Mouse (Mus musculus) MEL (cell line): ENCODE results near the gene Ipcef1. TPM values are rescaled to one million over a fixed set of nuclear protein-coding genes. Genes with fewer than 3 reads are reported as not detected.

Experiments used
- DNase-seq: peaks from one replicate; pipeline ENCODE4 v3.0.0; 2011; ENCODE audit warnings: low read depth, low spot score
- H3K27ac ChIP-seq: 2 replicates; pipeline ENCODE4 v1.5.1; 2012; ENCODE audit warnings: low read depth, mild to moderate bottlenecking, control low read depth, low read length, moderate library complexity; ENCODE audit not compliant: control insufficient read depth
- H3K27me3 ChIP-seq, 2 experiments: fragments of 150-350 bp in 1 of 2; sonication (generic) in 1 of 2; 2 replicates each; pipeline ENCODE4 v1.6.1; 2012; ENCODE audit warnings: low read length in 2 of 2, mild to moderate bottlenecking in 2 of 2, improper control_type of control experiment in 1 of 2, moderate library complexity in 1 of 2; ENCODE audit not compliant: insufficient read depth in 2 of 2, control insufficient read depth in 1 of 2
- H3K36me3 ChIP-seq, 2 experiments: 2 replicates each; pipeline ENCODE4 v1.6.1; 2012 to 2014; ENCODE audit warnings: low read length in 2 of 2, improper control_type of control experiment in 1 of 2, inconsistent platforms in 1 of 2, mild to moderate bottlenecking in 1 of 2; ENCODE audit not compliant: insufficient read depth in 2 of 2, control insufficient read depth in 1 of 2
- H3K4me1 ChIP-seq, 2 experiments: fragments of 150-350 bp in 1 of 2; sonication (generic) in 1 of 2; 2 replicates each; pipeline ENCODE4 v1.6.1; 2012; ENCODE audit warnings: low read length in 2 of 2, improper control_type of control experiment in 1 of 2, mild to moderate bottlenecking in 1 of 2; ENCODE audit not compliant: insufficient read depth in 2 of 2, control insufficient read depth in 1 of 2
- H3K4me3 ChIP-seq, 2 experiments: fragments of 150-350 bp in 1 of 2; sonication (generic) in 1 of 2; 2 replicates each; pipeline ENCODE4 v1.5.1; 2012; ENCODE audit warnings: low read depth in 2 of 2, low read length in 2 of 2, mild to moderate bottlenecking in 2 of 2, moderate library complexity in 2 of 2, control low read depth in 1 of 2, improper control_type of control experiment in 1 of 2; ENCODE audit not compliant: control insufficient read depth in 1 of 2, insufficient read depth in 1 of 2
- H3K79me2 ChIP-seq: 2 replicates; pipeline ENCODE4 v1.6.1; 2012; ENCODE audit warnings: mild to moderate bottlenecking, low read length, moderate library complexity; ENCODE audit not compliant: control insufficient read depth, poor library complexity, insufficient read depth
- H3K9ac ChIP-seq: 2 replicates; pipeline ENCODE4 v1.6.1; 2012; ENCODE audit warnings: low read depth, mild to moderate bottlenecking, control low read depth, low read length, moderate library complexity; ENCODE audit not compliant: control insufficient read depth, poor library complexity, severe bottlenecking
- H3K9me3 ChIP-seq: fragments of 150-350 bp; sonication (generic); replicated peaks from 2 replicates; pipeline ENCODE4 v1.6.1; 2012; ENCODE audit warnings: mild to moderate bottlenecking, low read length, improper control_type of control experiment, moderate library complexity; ENCODE audit not compliant: insufficient read depth
- BHLHE40 ChIP-seq: IDR thresholded peaks from 2 replicates; pipeline ENCODE4 v1.6.1; 2012; ENCODE audit warnings: low read depth, mild to moderate bottlenecking, inconsistent platforms, low read length, improper control_type of control experiment, borderline replicate concordance
- CHD1 ChIP-seq: IDR thresholded peaks from 2 replicates; pipeline ENCODE4 v1.6.1; 2012; ENCODE audit warnings: low read depth, mild to moderate bottlenecking, inconsistent platforms, low read length, improper control_type of control experiment
- CHD2 ChIP-seq: IDR thresholded peaks from 2 replicates; pipeline ENCODE4 v1.6.1; 2011; ENCODE audit warnings: low read length, improper control_type of control experiment
- CTCF ChIP-seq, 3 experiments: IDR thresholded peaks in 2 of 3; conservative IDR thresholded peaks in 1 of 3; 2 replicates each; pipeline ENCODE4 v1.5.1; 2011 to 2012; ENCODE audit warnings: low read length in 3 of 3, low read depth in 2 of 3, mild to moderate bottlenecking in 2 of 3, improper control_type of control experiment in 1 of 3, inconsistent platforms in 1 of 3, mixed read lengths in 1 of 3, moderate library complexity in 1 of 3; ENCODE audit not compliant: control insufficient read depth in 1 of 3, insufficient read depth in 1 of 3, poor library complexity in 1 of 3, severe bottlenecking in 1 of 3
- ETS1 ChIP-seq: IDR thresholded peaks from 2 replicates; pipeline ENCODE4 v1.6.1; 2012; ENCODE audit warnings: low read depth, mild to moderate bottlenecking, inconsistent platforms, low read length, improper control_type of control experiment, moderate library complexity
- GABPA ChIP-seq: IDR thresholded peaks from 2 replicates; pipeline ENCODE4 v1.6.1; 2012; ENCODE audit warnings: low read depth, mild to moderate bottlenecking, inconsistent platforms, low read length, improper control_type of control experiment, moderate library complexity
- HCFC1 ChIP-seq: IDR thresholded peaks from 2 replicates; pipeline ENCODE4 v1.6.1; 2012; ENCODE audit warnings: low read depth, mild to moderate bottlenecking, inconsistent platforms, low read length, improper control_type of control experiment, moderate library complexity
- JUND ChIP-seq: IDR thresholded peaks from 2 replicates; pipeline ENCODE4 v1.6.1; 2011; ENCODE audit warnings: low read depth, mild to moderate bottlenecking, improper control_type of control experiment, low read length
- KAT2A ChIP-seq: conservative IDR thresholded peaks from 2 replicates; pipeline ENCODE4 v1.6.1; 2012; ENCODE audit warnings: low read depth, low read length, improper control_type of control experiment, inconsistent platforms
- MAFK ChIP-seq: IDR thresholded peaks from 2 replicates; pipeline ENCODE4 v1.6.1; 2011; ENCODE audit warnings: low read depth, mild to moderate bottlenecking, low read length, improper control_type of control experiment, borderline replicate concordance
- MAX ChIP-seq: IDR thresholded peaks from 2 replicates; pipeline ENCODE4 v1.6.1; 2011; ENCODE audit warnings: low read length, improper control_type of control experiment
- MYB ChIP-seq: IDR thresholded peaks from 2 replicates; pipeline ENCODE4 v1.6.1; 2011; ENCODE audit warnings: mild to moderate bottlenecking, low read depth, low read length, improper control_type of control experiment
- POLR2AphosphoS2 ChIP-seq: IDR thresholded peaks from 2 replicates; pipeline ENCODE4 v1.6.1; 2011; ENCODE audit warnings: low read length, improper control_type of control experiment
- POLR2AphosphoS5 ChIP-seq: IDR thresholded peaks from 2 replicates; pipeline ENCODE4 v1.6.1; 2012; ENCODE audit warnings: low read depth, borderline replicate concordance, mild to moderate bottlenecking, inconsistent platforms, low read length, moderate library complexity, mixed read lengths
- RCOR1 ChIP-seq: IDR thresholded peaks from 2 replicates; pipeline ENCODE4 v1.6.1; 2012; ENCODE audit warnings: low read depth, mild to moderate bottlenecking, inconsistent platforms, low read length, improper control_type of control experiment
- TAL1 ChIP-seq: IDR thresholded peaks from 2 replicates; pipeline ENCODE4 v1.6.1; 2012; ENCODE audit warnings: mild to moderate bottlenecking, inconsistent platforms, low read length, moderate library complexity, mixed read lengths
- TBP ChIP-seq: IDR thresholded peaks from 2 replicates; pipeline ENCODE4 v1.8.0; 2011; ENCODE audit warnings: low read depth, low read length, improper control_type of control experiment
- USF1 ChIP-seq: IDR thresholded peaks from 2 replicates; pipeline ENCODE4 v1.6.1; 2014; ENCODE audit warnings: low read depth, mild to moderate bottlenecking, inconsistent platforms, low read length, improper control_type of control experiment, moderate library complexity
- ZC3H11A ChIP-seq: IDR thresholded peaks from 2 replicates; pipeline ENCODE4 v1.6.1; 2012; ENCODE audit warnings: low read depth, mild to moderate bottlenecking, inconsistent platforms, low read length, improper control_type of control experiment
- ZKSCAN1 ChIP-seq: IDR thresholded peaks from 2 replicates; pipeline ENCODE4 v1.6.1; 2012; ENCODE audit warnings: low read depth, mild to moderate bottlenecking, inconsistent platforms, low read length, improper control_type of control experiment, moderate library complexity
- ZMIZ1 ChIP-seq: IDR thresholded peaks from 2 replicates; pipeline ENCODE4 v1.6.1; 2012; ENCODE audit warnings: low read depth, mild to moderate bottlenecking, inconsistent platforms, low read length, improper control_type of control experiment, moderate library complexity
- ZNF384 ChIP-seq: IDR thresholded peaks from 2 replicates; pipeline ENCODE4 v1.6.1; 2012; ENCODE audit warnings: low read depth, mild to moderate bottlenecking, inconsistent platforms, low read length, improper control_type of control experiment
- polyA plus RNA-seq, 2 experiments: library from polyadenylated mRNA; stranded (reverse) in 1 of 2; unstranded in 1 of 2; fragments of >175 nt in 1 of 2; fragments of >200 nt in 1 of 2; gene quantifications; 2 replicates each; pipeline versions ENCODE4 v1.2.1 to v1.2.4; 2012; ENCODE audit warnings: low replicate concordance in 2 of 2, low read depth in 1 of 2; ENCODE audit not compliant: insufficient read length in 2 of 2, insufficient read depth in 1 of 2, missing spikeins in 1 of 2
- total RNA-seq: library from RNA; depleted of rRNA; stranded (reverse); fragments of 300-350 nt; gene quantifications from 2 replicates; pipeline ENCODE4 v1.2.3, GENCODE M21; 2012

The Ipcef1 gene
- total and polyA plus RNA-seq, 3 experiments: not detected

GRCm38 (mm10) chr10:6979216-6979615 lies 73.1 kb downstream of the Ipcef1 start:
- DNase-seq: no peak
- no peaks in the 10 kb centered on the region for H3K27me3 ChIP-seq
- H3K9me3 ChIP-seq: no peaks in the 10 kb centered on the region
- no peak overlapping the region for H3K27ac ChIP-seq
- H3K4me1 ChIP-seq: no peaks in the 10 kb centered on the region
- no peak overlapping the region for H3K9ac ChIP-seq
- TF ChIP-seq CHD1 (no peak), MAFK (no peak), ZNF384 (no peak), ZC3H11A (no peak), GABPA (no peak), TAL1 (no peak), POLR2AphosphoS2 (no peak), ETS1 (no peak), BHLHE40 (no peak), POLR2AphosphoS5 (no peak), MYB (no peak), ZKSCAN1 (no peak), USF1 (no peak), HCFC1 (no peak), ZMIZ1 (no peak), TBP (no peak)
- H3K4me3 ChIP-seq: no peak overlapping the region
- no peaks in the 10 kb centered on the region for H3K36me3 ChIP-seq
- H3K79me2 ChIP-seq: no peaks in the 10 kb centered on the region

DNA sequence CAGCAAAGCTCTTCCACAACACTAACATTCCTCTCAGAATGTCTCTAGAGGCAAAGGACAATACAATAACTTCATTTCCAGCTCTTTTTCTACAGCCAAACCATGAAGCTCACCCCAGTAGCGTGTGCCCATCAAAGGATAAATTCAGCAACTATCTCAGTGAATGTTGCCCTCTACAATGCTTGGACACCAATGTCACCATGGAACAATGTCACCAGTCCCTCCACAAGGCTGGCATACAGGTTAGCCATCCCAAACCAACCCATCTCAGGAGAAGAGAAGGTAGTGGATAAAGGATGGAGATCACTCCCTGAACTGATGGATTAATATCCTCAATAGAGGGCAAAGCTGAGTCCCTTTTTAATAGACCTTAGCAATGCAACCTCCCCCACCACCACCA lies 73.5 kb downstream of the Ipcef1 start:
- Histone ChIP-seq H3K79me2 (no peaks in the 10 kb centered on the region), H3K27ac (no peak overlapping the region), H3K36me3 (no peaks in the 10 kb centered on the region), H3K9ac (no peak overlapping the region), H3K4me3 (no peak overlapping the region), H3K4me1 (no peaks in the 10 kb centered on the region), H3K9me3 (no peaks in the 10 kb centered on the region), H3K27me3 (no peaks in the 10 kb centered on the region)
- TF ChIP-seq RCOR1: no peak
- no peak for TF ChIP-seq ZMIZ1
- no peak for TF ChIP-seq MAX
- no peak for TF ChIP-seq JUND
- no peak for TF ChIP-seq KAT2A
- TF ChIP-seq CTCF (IDR thresholded peaks at IDR 0.05 in 2 of 3, conservative IDR thresholded peaks at IDR 0.05 in 1 of 3; ENCODE audit: control insufficient read depth in 1 of 3, insufficient read depth in 1 of 3, low read depth in 2 of 3, low read length in 3 of 3, poor library complexity in 1 of 3, severe bottlenecking in 1 of 3): no peak
- no peak for TF ChIP-seq ZC3H11A
- no peak for TF ChIP-seq CHD2
- DNase-seq: no peak
